Mouse (Mus musculus) limb, embryonic 11.5 days (tissue): ENCODE data around the gene Timm9. TPM values are rescaled to one million over a fixed set of nuclear protein-coding genes. Genes with fewer than 3 reads are reported as not detected.

Experiments used
- polyA plus RNA-seq: library from polyadenylated mRNA; unstranded; fragments of >200 nt; fragmentation: Nextera tagmentation; extraction: Ambion mirVana; gene quantifications from 2 replicates; pipeline ENCODE4 v1.2.1, GENCODE M21; 2014

The Timm9 gene
- polyA plus RNA-seq, 1 experiment from 2014 or later = 72.7 TPM

Other genes with a start within 250 kb of the Timm9 start
- 266 and 287 TPM in 2 replicates for gene Actr10, start 198.8 kb downstream of the Timm9 start, polyA plus RNA-seq
- 628 and 652 TPM in 2 replicates for gene Psma3, start 162.1 kb downstream of the Timm9 start, polyA plus RNA-seq
- 37.4 and 39.4 TPM in 2 replicates for gene Arid4a, start 120.7 kb downstream of the Timm9 start, polyA plus RNA-seq
- gene Tomm20l, start 25.3 kb downstream of the Timm9 start, polyA plus RNA-seq = 0.29 TPM in 1 of 2 replicates, not detected in the other
- gene 2700049A03Rik, start 164 bp upstream of the Timm9 start, polyA plus RNA-seq = 23.5 and 23.6 TPM in 2 replicates
- gene Dact1, start 173.2 kb upstream of the Timm9 start, polyA plus RNA-seq = 17.6 and 21.5 TPM in 2 replicates